Mouse (Mus musculus) lung, embryonic 14.5 days (tissue): ENCODE results near the gene Gpr18. TPM values are rescaled to one million over a fixed set of nuclear protein-coding genes. Genes with fewer than 3 reads are reported as not detected.

Source experiments
- ATAC-seq: fragments of 200-750 bp; cut with Nextera tagmentation; 2 replicates; pipeline ENCODE4 v1.8.0; 2017; ENCODE audit warnings: mild to moderate bottlenecking, moderate TSS enrichment, moderate library complexity; ENCODE audit not compliant: insufficient read depth
- DNase-seq: peaks from one replicate; pipeline ENCODE4 v3.0.0-alpha.2; 2015
- H3K27ac ChIP-seq: fragments of 300-500 bp; sonication (generic); 2 replicates; pipeline ENCODE4 v1.5.1; 2014; ENCODE audit warnings: low read depth, mild to moderate bottlenecking, moderate library complexity
- H3K27me3 ChIP-seq: fragments of 300-500 bp; sonication (generic); 2 replicates; pipeline ENCODE4 v1.6.1; 2014; ENCODE audit warnings: low read length, control low read depth; ENCODE audit not compliant: insufficient read depth
- H3K36me3 ChIP-seq: fragments of 300-500 bp; sonication (generic); 2 replicates; pipeline ENCODE4 v1.6.1; 2014; ENCODE audit warnings: control low read depth; ENCODE audit not compliant: insufficient read depth
- H3K4me1 ChIP-seq: fragments of 300-500 bp; sonication (generic); 2 replicates; pipeline ENCODE4 v1.6.1; 2014; ENCODE audit warnings: antibody characterized with exemption, control low read depth; ENCODE audit not compliant: insufficient read depth
- H3K4me2 ChIP-seq: fragments of 300-500 bp; sonication (generic); 2 replicates; pipeline ENCODE4 v1.6.1; 2014; ENCODE audit warnings: mild to moderate bottlenecking
- H3K4me3 ChIP-seq: fragments of 300-500 bp; sonication (generic); 2 replicates; pipeline ENCODE4 v1.5.1; 2014; ENCODE audit warnings: low read depth, low read length
- H3K9ac ChIP-seq: fragments of 300-500 bp; sonication (generic); 2 replicates; pipeline ENCODE4 v1.6.1; 2014
- H3K9me3 ChIP-seq: fragments of 300-500 bp; sonication (generic); 2 replicates; pipeline ENCODE4 v1.6.1; 2016; ENCODE audit warnings: low read depth, low read length, control low read depth
- CTCF ChIP-seq: IDR thresholded peaks from 2 replicates; pipeline ENCODE4 v1.5.1; 2016; ENCODE audit warnings: antibody characterized with exemption, low read depth
- WGBS: fragments of 180-500 bp; shearing (Covaris S2); extraction: QIAGEN DNeasy Blood & Tissue Kit; methylation state at CpG from one replicate; pipeline ENCODE4 v1.1.7; 2014; 5-methylcytosine and 5-hydroxymethylcytosine counted together
- polyA plus RNA-seq: library from polyadenylated mRNA; unstranded; fragments of >200 nt; fragmentation: Nextera tagmentation; extraction: Ambion mirVana; gene quantifications from 2 replicates; pipeline ENCODE4 v1.2.1, GENCODE M21; 2014

Gene Gpr18
- polyA plus RNA-seq, 1 experiment from 2014 or later = 0.47 TPM

GRCm38 (mm10) chr14:121924876-121925275 is 9.3 kb upstream of the Gpr18 start:
- no peak overlapping the region for H3K4me3 ChIP-seq
- 54% methylated on average over 6 of the region's 6 CpGs for WGBS
- H3K4me1 ChIP-seq = peaks cover 6% of the 10 kb centered on the region; the same call in 1 of the 2 replicates
- no peaks in the 10 kb centered on the region for H3K9me3 ChIP-seq
- no peak for DNase-seq
- H3K9ac ChIP-seq = no peak overlapping the region; the same call in 1 of the 2 replicates
- no peak overlapping the region for H3K4me2 ChIP-seq
- no peak for TF ChIP-seq CTCF
- 0 out of 2 replicates have a peak overlapping the region, but pooled peaks have one; percentile 18 for H3K27ac ChIP-seq
- H3K36me3 ChIP-seq = no peaks in the 10 kb centered on the region
- no peaks in the 10 kb centered on the region for H3K27me3 ChIP-seq
- no peak for ATAC-seq

GRCm38 (mm10) chr14:121922731-121923130 is 7.2 kb upstream of the Gpr18 start:
- Histone ChIP-seq H3K27ac (no peak overlapping the region), H3K9me3 (no peaks in the 10 kb centered on the region), H3K27me3 (no peaks in the 10 kb centered on the region), H3K9ac (no peak overlapping the region), H3K36me3 (no peaks in the 10 kb centered on the region), H3K4me1 (peaks cover 6% of the 10 kb centered on the region; the same call in 1 of the 2 replicates), H3K4me3 (no peak overlapping the region), H3K4me2 (no peak overlapping the region)
- no peak for DNase-seq
- TF ChIP-seq CTCF = no peak
- 74% methylated on average over 4 of the region's 4 CpGs for WGBS
- ATAC-seq = no peak

DNA sequence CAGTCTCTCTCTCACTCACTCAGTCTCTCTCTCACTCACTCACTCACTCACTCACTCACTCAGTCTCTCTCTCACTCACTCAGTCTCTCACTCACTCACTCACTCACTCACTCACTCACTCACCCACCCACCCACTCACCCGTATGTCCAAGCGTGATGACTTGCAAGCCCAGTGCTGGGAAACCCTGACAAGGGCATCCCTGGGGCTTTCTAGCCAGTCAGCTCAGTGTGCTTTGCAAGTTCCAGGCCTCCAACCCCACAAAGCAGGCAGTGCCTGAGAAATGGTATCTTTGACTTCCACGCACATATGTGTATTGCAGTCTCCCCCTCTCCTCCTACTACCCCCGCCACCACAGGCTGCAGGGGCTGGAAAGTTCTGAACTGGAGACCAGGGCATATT is 6.4 kb upstream of the Gpr18 start:
- Histone ChIP-seq H3K4me2 (no peak overlapping the region), H3K9ac (no peak overlapping the region), H3K9me3 (no peaks in the 10 kb centered on the region), H3K4me3 (no peak overlapping the region), H3K4me1 (peaks cover 6% of the 10 kb centered on the region; the same call in 1 of the 2 replicates), H3K36me3 (peaks cover 7% of the 10 kb centered on the region; the same call in 1 of the 2 replicates), H3K27ac (no peak overlapping the region), H3K27me3 (no peaks in the 10 kb centered on the region)
- TF ChIP-seq CTCF = no peak
- ATAC-seq (no peak), DNase-seq (no peak)
- 80% methylated on average over 4 of the region's 4 CpGs for WGBS

GRCm38 (mm10) chr14:121920511-121921124 is 5.0 kb upstream of the Gpr18 start:
- ATAC-seq = peak; percentile 39

DNA sequence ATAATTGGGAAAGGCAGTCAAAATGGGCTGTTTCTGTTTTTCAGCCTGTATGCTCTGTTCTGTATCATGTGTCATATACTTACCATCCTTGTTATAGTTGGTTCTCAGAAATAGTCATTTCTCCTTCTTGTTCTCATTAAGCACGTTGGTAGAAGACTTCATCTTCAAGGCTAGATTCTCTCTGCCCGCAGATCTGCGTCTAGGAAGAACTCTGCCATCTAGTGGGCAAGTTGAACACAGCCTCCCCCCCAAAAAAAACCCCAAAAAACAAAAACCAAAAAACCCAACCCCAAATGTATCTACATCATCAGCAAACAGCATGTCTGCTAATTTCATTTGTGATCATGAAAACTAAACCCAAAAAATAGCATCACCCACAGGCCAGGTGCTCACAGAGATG is 4.2 kb upstream of the Gpr18 start:
- no peak overlapping the region for H3K9ac ChIP-seq
- H3K4me3 ChIP-seq = no peak overlapping the region
- ATAC-seq (no peak), DNase-seq (peak; percentile 74)
- no peak overlapping the region for H3K4me2 ChIP-seq
- 14% methylated on average over 3 of the region's 3 CpGs for WGBS
- peak; percentile 69 for TF ChIP-seq CTCF
- H3K9me3 ChIP-seq = no peaks in the 10 kb centered on the region
- H3K4me1 ChIP-seq = peaks cover 6% of the 10 kb centered on the region; the same call in 1 of the 2 replicates
- no peak overlapping the region for H3K27ac ChIP-seq
- peaks cover 20% of the 10 kb centered on the region; the same call in 1 of the 2 replicates for H3K36me3 ChIP-seq
- H3K27me3 ChIP-seq = no peaks in the 10 kb centered on the region

More at GRCm38 (mm10) chr14:121920511-121921124, 5.0 kb upstream of the Gpr18 start:
- Histone ChIP-seq H3K4me1 (peaks cover 6% of the 10 kb centered on the region; the same call in 1 of the 2 replicates), H3K27me3 (no peaks in the 10 kb centered on the region), H3K4me3 (no peak overlapping the region), H3K27ac (peak overlapping the region; percentile 36; the same call in 1 of the 2 replicates), H3K9ac (peak overlapping the region; percentile 18; the same call in 1 of the 2 replicates), H3K9me3 (no peaks in the 10 kb centered on the region), H3K4me2 (no peak overlapping the region), H3K36me3 (peaks cover 20% of the 10 kb centered on the region; the same call in 1 of the 2 replicates)
- DNase-seq = peak; percentile 79
- 61% methylated on average over 12 of the region's 12 CpGs for WGBS
- no peak for TF ChIP-seq CTCF

DNA sequence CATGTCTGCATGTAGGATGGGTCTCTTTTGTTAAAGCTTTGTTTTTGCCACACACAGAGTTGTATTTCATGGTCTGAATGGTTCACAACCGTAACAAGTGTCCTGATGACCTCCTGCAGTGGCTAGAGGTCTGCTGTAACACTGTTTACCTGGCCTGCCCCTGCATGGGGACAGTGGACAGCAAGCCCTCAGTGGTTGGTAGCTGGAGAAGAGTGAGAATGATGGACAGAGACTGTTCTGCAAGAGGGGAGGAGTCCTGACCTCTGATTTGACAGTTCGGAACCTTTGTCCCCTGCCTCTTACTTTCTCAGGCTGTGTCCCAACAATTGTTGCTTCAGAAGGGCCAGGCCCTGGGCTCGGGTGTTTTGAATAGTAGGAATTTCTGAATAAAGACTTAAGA is 2.7 kb upstream of the Gpr18 start:
- H3K4me3 ChIP-seq = no peak overlapping the region
- whole genome bisulfite sequencing = 76% methylated on average over 3 of the region's 3 CpGs
- ATAC-seq = no peak
- no peak overlapping the region for H3K27ac ChIP-seq
- H3K9ac ChIP-seq = no peak overlapping the region
- H3K4me1 ChIP-seq = peaks cover 6% of the 10 kb centered on the region; the same call in 1 of the 2 replicates
- DNase-seq = no peak
- H3K9me3 ChIP-seq = no peaks in the 10 kb centered on the region
- no peak for TF ChIP-seq CTCF
- peaks cover 20% of the 10 kb centered on the region; the same call in 1 of the 2 replicates for H3K36me3 ChIP-seq
- H3K4me2 ChIP-seq = no peak overlapping the region
- H3K27me3 ChIP-seq = no peaks in the 10 kb centered on the region

GRCm38 (mm10) chr14:121916311-121917094 is 922 bp upstream of the Gpr18 start:
- ATAC-seq = no peak
- no peak overlapping the region for H3K4me3 ChIP-seq
- peaks cover 32% of the 10 kb centered on the region for H3K36me3 ChIP-seq
- H3K9ac ChIP-seq = no peak overlapping the region
- 80% methylated on average over 6 of the region's 6 CpGs for WGBS
- H3K4me1 ChIP-seq = peaks cover 6% of the 10 kb centered on the region; the same call in 1 of the 2 replicates
- no peak overlapping the region for H3K4me2 ChIP-seq
- H3K27me3 ChIP-seq = no peaks in the 10 kb centered on the region
- no peaks in the 10 kb centered on the region for H3K9me3 ChIP-seq
- TF ChIP-seq CTCF = no peak
- DNase-seq = no peak
- H3K27ac ChIP-seq = no peak overlapping the region
